Mouse (Mus musculus) spleen, postnatal 10 days (tissue): Measurements from ENCODE around the gene Trp53rkb.

Experiments used
- DNase-seq, 2 experiments: peaks; one replicate each; pipeline ENCODE4 v3.0.0; 2021 to 2022; ENCODE audit warnings: low spot score in 2 of 2

Trp53rkb gene

GRCm38 (mm10) chr2:166834796-166835195, 42.5 kb downstream of the Trp53rkb start:
- no peak for DNase-seq

GRCm38 (mm10) chr2:166835581-166835980, 43.2 kb downstream of the Trp53rkb start:
- no peak for DNase-seq

GRCm38 (mm10) chr2:166841813-166842212, 49.5 kb downstream of the Trp53rkb start:
- no peak for DNase-seq
